Comparison of ENCODE assay signal across 12 mouse cellular contexts in genomic region chr2:154454099-154454498, GRCm38 (mm10). TPM values are rescaled to one million over a fixed set of nuclear protein-coding genes. Genes with fewer than 3 reads are reported as not detected.
DNase-seq lines count a peak whose midpoint lies in the region; ATAC-seq lines count a peak whose summit lies in the region.
"Had no signal": no experiment of that assay in that cellular context is flagged by ENCODE, and none has a peak within 500 bp of the region (broad histone marks: within the 10 kb centered on the region; RNA-seq: fewer than 3 reads in every experiment).

No protein-coding gene starts in this region.

- H3K27ac ChIP-seq in hindbrain, embryonic 10.5 days: 0 out of 2 replicates have a peak overlapping the region, but pooled peaks have one; percentile 12
- H3K27ac ChIP-seq in hindbrain, embryonic 16.5 days (ENCODE audit: low read depth, low read length): no peak overlapping the region
- H3K27ac ChIP-seq in neural tube, embryonic 13.5 days (replicated peaks): peak overlapping the region; percentile 75
- 0 out of 2 replicates have a peak overlapping the region, but pooled peaks have one; percentile 5 for H3K27ac ChIP-seq in hindbrain, embryonic 15.5 days (replicated peaks)
- H3K27ac ChIP-seq: macrophage had no signal

- H3K4me2 ChIP-seq in hindbrain, embryonic 16.5 days (ENCODE audit: low read length): no peak overlapping the region
- H3K4me2 ChIP-seq in neural tube, embryonic 13.5 days: no peak overlapping the region
- H3K4me2 ChIP-seq in hindbrain, embryonic 15.5 days: no peak overlapping the region

- no peaks in the 10 kb centered on the region for H3K27me3 ChIP-seq in hindbrain, embryonic 10.5 days (ENCODE audit: insufficient read depth, poor library complexity, severe bottlenecking)
- H3K27me3 ChIP-seq in hindbrain, embryonic 16.5 days (replicated peaks; ENCODE audit: control insufficient read depth, insufficient read depth, low read length): no peaks in the 10 kb centered on the region
- no peaks in the 10 kb centered on the region for H3K27me3 ChIP-seq in neural tube, embryonic 13.5 days
- H3K27me3 ChIP-seq in hindbrain, embryonic 15.5 days: no peaks in the 10 kb centered on the region

- peaks cover 17% of the 10 kb centered on the region for H3K4me1 ChIP-seq in hindbrain, embryonic 10.5 days (replicated peaks)
- peaks cover 8% of the 10 kb centered on the region; the same call in 1 of the 2 replicates for H3K4me1 ChIP-seq in hindbrain, embryonic 16.5 days (ENCODE audit: control insufficient read depth, insufficient read depth, low read depth, low read length)
- H3K4me1 ChIP-seq in neural tube, embryonic 13.5 days (replicated peaks): peaks cover 28% of the 10 kb centered on the region
- H3K4me1 ChIP-seq in hindbrain, embryonic 15.5 days (replicated peaks): peaks cover 21% of the 10 kb centered on the region

- H3K9ac ChIP-seq in hindbrain, embryonic 16.5 days (ENCODE audit: low read depth, low read length): no peak overlapping the region
- H3K9ac ChIP-seq in neural tube, embryonic 13.5 days: no peak overlapping the region
- H3K9ac ChIP-seq in hindbrain, embryonic 15.5 days: no peak overlapping the region

- no peak for ATAC-seq in hindbrain, embryonic 16.5 days
- ATAC-seq in neural tube, embryonic 13.5 days (ENCODE audit: low read depth): no peak
- ATAC-seq in hindbrain, embryonic 15.5 days (ENCODE audit: low FRiP score, low read depth): no peak

- 78% methylated on average over 1 of the region's 1 CpGs for WGBS in hindbrain, embryonic 10.5 days
- 63% methylated on average over 1 of the region's 1 CpGs for WGBS in hindbrain, embryonic 16.5 days
- WGBS in neural tube, embryonic 13.5 days: 71% methylated on average over 1 of the region's 1 CpGs
- 74% methylated on average over 1 of the region's 1 CpGs for WGBS in hindbrain, embryonic 15.5 days

- DNase-seq in hindbrain, embryonic 10.5 days (ENCODE audit: low spot score): no peak
- no peak for DNase-seq in neural tube, embryonic 10.5 days (ENCODE audit: extremely low spot score, low spot score)
- no peak for DNase-seq in urinary bladder, adult 2 months (ENCODE audit: low spot score)
- DNase-seq in adipocyte (ENCODE audit: low spot score): no peak
- DNase-seq in thymus, postnatal 4 days: no peak
- DNase-seq: gastrocnemius, postnatal 36 days; heart, postnatal 14 days; thymus, postnatal 36 days had no signal

- H3K9me3 ChIP-seq in hindbrain, embryonic 10.5 days: no peaks in the 10 kb centered on the region
- H3K9me3 ChIP-seq in hindbrain, embryonic 16.5 days (ENCODE audit: control insufficient read depth, low read length): no peaks in the 10 kb centered on the region
- H3K9me3 ChIP-seq in neural tube, embryonic 13.5 days: no peaks in the 10 kb centered on the region
- H3K9me3 ChIP-seq in hindbrain, embryonic 15.5 days: no peaks in the 10 kb centered on the region

- no peak overlapping the region for H3K4me3 ChIP-seq in hindbrain, embryonic 10.5 days
- no peak overlapping the region for H3K4me3 ChIP-seq in hindbrain, embryonic 16.5 days (ENCODE audit: low read length)
- no peak overlapping the region for H3K4me3 ChIP-seq in neural tube, embryonic 13.5 days
- no peak overlapping the region for H3K4me3 ChIP-seq in hindbrain, embryonic 15.5 days

- peaks cover 46% of the 10 kb centered on the region for H3K36me3 ChIP-seq in hindbrain, embryonic 10.5 days
- no peaks in the 10 kb centered on the region for H3K36me3 ChIP-seq in hindbrain, embryonic 16.5 days (ENCODE audit: control insufficient read depth, insufficient read depth, low read length)
- no peaks in the 10 kb centered on the region for H3K36me3 ChIP-seq in neural tube, embryonic 13.5 days
- H3K36me3 ChIP-seq in hindbrain, embryonic 15.5 days: no peaks in the 10 kb centered on the region

RNA-seq across cellular contexts. Expression of gene Cbfa2t2, which starts 17.8 kb away (rescaled TPM):
- polyA plus RNA-seq in hindbrain, embryonic 10.5 days (2016; fragmentation: Nextera tagmentation; extraction: Ambion mirVana): 79.1 and 84.9 TPM in 2 replicates
- 39.8 and 50.9 TPM in 2 replicates for polyA plus RNA-seq in hindbrain, embryonic 16.5 days (2015; fragmentation: Nextera tagmentation; extraction: Ambion mirVana)
- 49.4 and 50.8 TPM in 2 replicates for polyA plus RNA-seq in neural tube, embryonic 13.5 days (2015; fragmentation: Nextera tagmentation; extraction: Ambion mirVana)
- 48.0 and 50.8 TPM in 2 replicates for polyA plus RNA-seq in hindbrain, embryonic 15.5 days (2015; fragmentation: Nextera tagmentation; extraction: Ambion mirVana)
- polyA plus RNA-seq in urinary bladder, adult 2 months (2012; rRNA removed): 16.2 and 16.6 TPM in 2 replicates

RNA-seq across cellular contexts. Expression of gene Snta1, which starts 46.2 kb away (rescaled TPM):
- polyA plus RNA-seq in hindbrain, embryonic 10.5 days (2016; fragmentation: Nextera tagmentation; extraction: Ambion mirVana): 5.3 and 7.9 TPM in 2 replicates
- 14.0 and 15.1 TPM in 2 replicates for polyA plus RNA-seq in hindbrain, embryonic 16.5 days (2015; fragmentation: Nextera tagmentation; extraction: Ambion mirVana)
- polyA plus RNA-seq in neural tube, embryonic 13.5 days (2015; fragmentation: Nextera tagmentation; extraction: Ambion mirVana): 6.6 and 7.7 TPM in 2 replicates
- polyA plus RNA-seq in hindbrain, embryonic 15.5 days (2015; fragmentation: Nextera tagmentation; extraction: Ambion mirVana): 13.0 and 13.7 TPM in 2 replicates
- 16.5 and 17.7 TPM in 2 replicates for polyA plus RNA-seq in urinary bladder, adult 2 months (2012; rRNA removed)
